Mouse (Mus musculus): Measurements from ENCODE around the gene Irf8. TPM values are rescaled to one million over a fixed set of nuclear protein-coding genes. Genes with fewer than 3 reads are reported as not detected.

The Irf8 gene
- 1 to 10 TPM; 4.2 to 4.8 TPM for total RNA-seq (2021)
- long read RNA-seq, partial matches to known transcripts: 0 of 3 reads
- long read RNA-seq, other reads (novel, unspliced or antisense): 1 of 3 reads

- peak; percentile 85 to 90 for DNase-seq (ENCODE audit: low spot score in 2 of 2)
Observed at GRCm38 (mm10) chr8:120735770-120736481, at the start of gene Irf8. Irf8 (plus strand) TSS chr8:120736358.

DNA sequence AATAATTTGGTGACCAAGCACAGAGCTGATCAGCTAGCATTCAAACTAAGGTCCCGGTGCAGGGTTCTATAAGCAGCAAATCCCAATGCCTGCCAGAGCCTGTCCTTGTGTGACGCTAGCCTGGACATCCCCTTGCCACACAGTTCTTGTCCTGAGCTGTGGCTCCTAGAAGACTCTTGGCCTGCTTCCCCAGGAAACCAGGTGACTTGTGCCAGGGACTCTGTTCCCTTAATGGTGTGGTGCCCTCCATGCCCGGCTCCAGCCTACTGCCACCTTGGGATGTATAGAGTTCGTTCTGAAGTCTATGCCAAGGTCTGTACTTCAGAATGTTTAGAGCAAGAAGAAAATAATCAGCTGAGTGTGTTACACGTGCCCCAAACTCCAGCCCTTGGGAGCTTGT is 49.6 kb upstream of the Irf8 start:
- DNase-seq (ENCODE audit: low spot score in 2 of 2): no peak

DNA sequence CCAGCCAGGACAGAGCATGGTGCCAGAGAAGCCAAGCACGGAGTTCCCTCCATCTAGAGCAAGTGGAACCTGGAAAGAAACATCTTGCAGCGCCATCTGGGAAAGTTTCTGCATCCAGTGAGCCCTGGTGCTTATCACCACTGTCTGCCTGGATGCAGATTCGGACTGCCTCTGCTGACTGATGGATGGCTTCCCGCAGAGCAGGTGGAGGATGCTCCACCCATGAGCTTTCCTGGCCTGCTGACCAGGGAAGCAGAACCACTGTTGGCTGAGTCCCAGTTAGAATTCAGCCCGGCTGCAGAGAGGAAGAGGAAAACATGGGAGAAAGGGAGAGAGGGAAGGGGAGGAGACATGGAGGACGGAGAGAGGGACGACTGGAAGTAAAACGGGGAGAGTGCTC is 48.4 kb upstream of the Irf8 start:
- DNase-seq (ENCODE audit: low spot score in 2 of 2): no peak

DNA sequence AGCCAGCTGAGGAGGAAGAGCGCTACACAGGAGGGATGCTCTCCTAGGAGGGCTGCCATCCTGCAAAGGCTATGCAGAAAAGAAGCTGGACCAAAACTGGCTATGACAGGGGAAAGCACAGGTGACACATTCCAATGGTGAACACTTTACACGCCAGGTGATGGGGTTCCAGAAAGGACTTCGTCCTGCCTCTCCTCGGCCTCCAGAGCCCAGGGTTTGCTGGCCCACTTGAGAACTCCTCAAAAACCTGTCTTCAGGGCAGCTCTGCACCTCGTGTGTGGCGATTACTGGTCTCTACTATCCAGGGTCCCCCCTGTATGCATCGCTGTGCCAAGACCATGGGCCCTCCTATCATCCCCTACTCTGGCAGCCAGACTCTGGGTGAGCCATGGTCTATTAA is 47.6 kb upstream of the Irf8 start:
- no peak for DNase-seq (ENCODE audit: low spot score in 2 of 2)

- no peak for DNase-seq (ENCODE audit: low spot score in 2 of 2)
Observed at GRCm38 (mm10) chr8:120692934-120693333, 43.2 kb upstream of the Irf8 start.

DNA sequence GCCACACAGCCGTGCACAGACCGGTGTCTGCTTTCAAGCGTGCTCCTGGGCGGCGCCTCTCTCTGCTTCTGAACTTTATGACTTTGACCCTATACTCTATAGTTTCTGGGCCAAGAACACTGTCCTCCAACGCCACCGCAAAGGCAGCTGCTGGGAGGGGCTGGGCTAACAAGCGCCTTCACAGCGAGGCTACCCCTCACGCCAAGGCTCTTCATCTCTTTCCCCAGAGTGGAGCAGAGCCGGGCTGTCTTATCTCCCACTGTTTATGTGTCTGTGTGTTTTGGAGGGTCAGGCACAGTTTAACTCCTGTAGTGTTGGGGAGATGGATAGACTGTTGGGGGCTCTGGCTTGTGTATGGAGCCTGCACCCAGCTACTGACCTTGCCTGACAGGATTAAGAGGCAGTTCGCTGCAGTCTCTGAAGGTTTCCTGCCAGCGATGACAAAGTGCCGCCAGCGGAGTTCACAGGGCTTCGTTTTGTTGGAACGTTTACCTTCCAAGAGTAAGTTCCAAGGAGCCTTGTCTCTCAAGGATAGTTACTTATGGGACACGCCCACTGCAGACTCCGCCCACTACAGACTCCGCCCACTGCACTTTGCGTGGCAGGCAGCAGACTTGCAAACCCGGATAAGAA is 42.2 kb upstream of the Irf8 start:
- no peak for DNase-seq (ENCODE audit: low spot score in 2 of 2)

GRCm38 (mm10) chr8:120696401-120697153 is 39.6 kb upstream of the Irf8 start:
- peak in 1 of 2 experiments; percentile 26 for DNase-seq (ENCODE audit: low spot score in 2 of 2)

- DNase-seq (ENCODE audit: low spot score in 2 of 2): peak; percentile 57 to 66
Observed at GRCm38 (mm10) chr8:120697154-120697978, 38.8 kb upstream of the Irf8 start.

GRCm38 (mm10) chr8:120697979-120698272 is 38.2 kb upstream of the Irf8 start:
- DNase-seq (ENCODE audit: low spot score in 2 of 2): no peak

- DNase-seq (ENCODE audit: low spot score in 2 of 2): no peak
Observed at GRCm38 (mm10) chr8:120698426-120698825, 37.7 kb upstream of the Irf8 start.

DNA sequence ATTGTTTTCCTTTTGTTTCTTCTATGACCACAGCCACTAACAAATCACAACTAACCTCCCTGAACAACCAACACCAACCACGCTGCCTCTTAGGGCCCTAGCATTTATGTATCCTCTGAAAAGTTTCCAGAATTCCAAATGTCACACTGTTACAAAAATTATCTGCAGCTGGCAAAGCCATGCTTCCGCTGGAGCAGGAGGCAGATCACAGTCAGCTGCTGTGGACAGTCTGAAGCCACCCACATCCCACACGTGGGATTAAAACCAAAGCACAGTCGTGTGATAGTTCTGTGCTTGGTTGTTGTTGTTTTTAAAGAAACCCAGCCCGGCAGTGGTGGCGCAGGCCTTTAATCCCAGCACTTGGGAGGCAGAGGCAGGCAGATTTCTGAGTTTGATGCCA is 37.1 kb upstream of the Irf8 start:
- no peak for DNase-seq (ENCODE audit: low spot score in 2 of 2)

- no peak for DNase-seq (ENCODE audit: low spot score in 2 of 2)
Observed at GRCm38 (mm10) chr8:120699565-120699964, 36.6 kb upstream of the Irf8 start.

- DNase-seq (ENCODE audit: low spot score in 2 of 2): no peak
Observed at GRCm38 (mm10) chr8:120700053-120700452, 36.1 kb upstream of the Irf8 start.

- DNase-seq (ENCODE audit: low spot score in 2 of 2): no peak
Observed at GRCm38 (mm10) chr8:120701758-120702465, 34.2 kb upstream of the Irf8 start.

- DNase-seq (ENCODE audit: low spot score in 2 of 2): no peak
Observed at GRCm38 (mm10) chr8:120704203-120704602, 32.0 kb upstream of the Irf8 start.

DNA sequence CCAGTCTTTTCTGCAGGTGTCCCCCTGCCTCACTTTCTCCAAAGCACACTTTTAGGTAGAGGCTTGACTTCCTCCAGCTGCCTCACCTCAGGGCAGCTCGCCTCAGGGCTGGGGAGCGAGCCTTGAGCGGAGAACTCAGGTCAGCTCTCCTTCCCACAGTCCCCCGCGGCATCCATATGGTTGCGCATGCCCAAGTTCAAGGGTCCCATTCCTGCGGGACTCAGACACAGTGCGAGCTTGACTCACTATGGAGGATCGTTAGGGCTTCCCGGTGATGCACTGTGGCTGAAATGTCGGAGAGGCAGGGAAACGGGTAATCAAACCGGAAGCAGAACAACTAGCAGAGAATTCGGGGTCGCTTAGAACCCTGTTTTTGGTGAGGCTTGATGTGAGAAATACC is 31.0 kb upstream of the Irf8 start:
- no peak for DNase-seq (ENCODE audit: low spot score in 2 of 2)

DNA sequence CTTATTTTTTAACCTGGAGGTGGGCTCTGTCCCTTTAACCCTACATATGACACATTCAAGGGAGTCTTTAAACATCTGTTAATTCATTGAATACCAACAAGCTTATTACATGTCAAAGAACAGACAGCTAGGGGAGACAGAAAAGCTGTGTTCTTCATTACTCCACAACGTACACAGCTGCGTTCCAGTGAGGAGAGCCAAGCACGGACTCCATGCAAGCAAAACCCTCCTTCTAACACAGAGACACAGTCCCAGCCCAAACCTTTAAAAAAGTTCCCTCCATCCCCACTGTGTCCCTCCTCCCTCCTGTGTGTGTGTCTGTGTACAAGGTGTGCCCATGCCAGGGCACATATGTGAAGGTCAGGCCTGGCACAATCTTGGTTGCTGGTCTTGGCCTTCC is 30.0 kb upstream of the Irf8 start:
- DNase-seq (ENCODE audit: low spot score in 2 of 2): no peak

GRCm38 (mm10) chr8:120709176-120709575 is 27.0 kb upstream of the Irf8 start:
- no peak for DNase-seq (ENCODE audit: low spot score in 2 of 2)

GRCm38 (mm10) chr8:120715200-120715599 is 21.0 kb upstream of the Irf8 start:
- DNase-seq (ENCODE audit: low spot score in 2 of 2): no peak

- no peak for DNase-seq (ENCODE audit: low spot score in 2 of 2)
Observed at GRCm38 (mm10) chr8:120715996-120716680, 20.0 kb upstream of the Irf8 start.
